Mouse (Mus musculus) heart, adult 18-20 months (tissue): ENCODE results near the gene 1810024B03Rik. TPM values are rescaled to one million over a fixed set of nuclear protein-coding genes. Genes with fewer than 3 reads are reported as not detected.

Experiments used
- DNase-seq, 2 experiments: peaks; one replicate each; pipeline ENCODE4 v3.0.0; 2021 to 2022; ENCODE audit warnings: mixed read lengths in 1 of 2
- total RNA-seq, 2 experiments: library from RNA; stranded (reverse); gene quantifications; 2 replicates each; pipeline ENCODE4 v1.2.3; 2021

Gene 1810024B03Rik
- total RNA-seq, 2 experiments from 2014 or later, result 0.23 to 0.32 TPM

- peak; percentile 89 to 93 for DNase-seq
Observed at GRCm38 (mm10) chr2:127182598-127183381, 25.3 kb downstream of the 1810024B03Rik start.

GRCm38 (mm10) chr2:127166261-127166660 is 41.8 kb downstream of the 1810024B03Rik start:
- peak; percentile 31 to 60 for DNase-seq

- DNase-seq, result peak in 1 of 2 experiments; percentile 6
Observed at GRCm38 (mm10) chr2:127165675-127166074, 42.4 kb downstream of the 1810024B03Rik start.

GRCm38 (mm10) chr2:127145699-127146098 is 62.4 kb downstream of the 1810024B03Rik start:
- no peak for DNase-seq

- peak; percentile 92 to 94 for DNase-seq
Observed at GRCm38 (mm10) chr2:127143158-127144063, 64.7 kb downstream of the 1810024B03Rik start, which contains the start of gene Itpripl1. Gene Itpripl1 (minus strand): TSS chr2:127143442.

GRCm38 (mm10) chr2:127142577-127143157 is 65.4 kb downstream of the 1810024B03Rik start:
- DNase-seq, result peak; percentile 11 to 38

GRCm38 (mm10) chr2:127142031-127142430 is 66.0 kb downstream of the 1810024B03Rik start:
- DNase-seq, result peak in 1 of 2 experiments; percentile 52

- no peak for DNase-seq
Observed at GRCm38 (mm10) chr2:127140011-127140410, 68.1 kb downstream of the 1810024B03Rik start.

- no peak for DNase-seq
Observed at GRCm38 (mm10) chr2:127139605-127140004, 68.5 kb downstream of the 1810024B03Rik start.

GRCm38 (mm10) chr2:127139094-127139493 is 69.0 kb downstream of the 1810024B03Rik start:
- peak; percentile 57 to 82 for DNase-seq

GRCm38 (mm10) chr2:127138449-127138848 is 69.6 kb downstream of the 1810024B03Rik start:
- no peak for DNase-seq

GRCm38 (mm10) chr2:127137838-127138420 is 70.2 kb downstream of the 1810024B03Rik start:
- peak; percentile 18 to 33 for DNase-seq

- DNase-seq, result peak; percentile 57 to 82
Observed at GRCm38 (mm10) chr2:127136979-127137378, 71.1 kb downstream of the 1810024B03Rik start.

Other genes starting within 250 kb of the 1810024B03Rik start
- gene Ap4e1, start 199.6 kb downstream of the 1810024B03Rik start, total RNA-seq, result 1 to 10 TPM; 5.4 to 6.4 TPM
- 10 to 100 TPM; 20.3 to 21.1 TPM for gene Blvra, start 137.6 kb downstream of the 1810024B03Rik start, total RNA-seq
- gene Ncaph, start 74.3 kb downstream of the 1810024B03Rik start, total RNA-seq, result 1 to 10 TPM in 1 of 2 experiments, under 1 TPM in 1; 0.79 to 1.3 TPM
- gene Itpripl1, start 64.8 kb downstream of the 1810024B03Rik start, total RNA-seq, result 10 to 100 TPM; 17.3 to 18.3 TPM
- 10 to 100 TPM; 65.2 to 66.4 TPM for gene Snrnp200, start 106 bp upstream of the 1810024B03Rik start, total RNA-seq
- 10 to 100 TPM; 56.2 to 68.7 TPM for gene Ciao1, start 39.5 kb upstream of the 1810024B03Rik start, total RNA-seq
- gene Tmem127, start 39.6 kb upstream of the 1810024B03Rik start, total RNA-seq, result 10 to 100 TPM; 26.4 to 28.8 TPM
- gene Stard7, start 61.9 kb upstream of the 1810024B03Rik start, total RNA-seq, result 100 to 1,000 TPM; 157 to 176 TPM
- 1 to 10 TPM in 1 of 2 experiments, under 1 TPM in 1; 0.57 to 2.0 TPM for gene Dusp2, start 127.9 kb upstream of the 1810024B03Rik start, total RNA-seq
- gene Astl, start 130.4 kb upstream of the 1810024B03Rik start, total RNA-seq, result not detected
- gene Adra2b, start 154.9 kb upstream of the 1810024B03Rik start, total RNA-seq, result under 1 TPM; 0.72 to 0.77 TPM
- not detected for gene Gpat2, start 216.9 kb upstream of the 1810024B03Rik start, total RNA-seq
- gene Fahd2a, start 236.3 kb upstream of the 1810024B03Rik start, total RNA-seq, result 10 to 100 TPM; 48.1 to 52.5 TPM